Mouse (Mus musculus) thymus, adult 2 months (tissue): ENCODE measurements at regions not wholly inside any gene's neighbourhood (a gene's known extent, or its start where the extent isn't known, plus 50 kb on each side); places are given as distances from the start of the nearest gene placed in this dataset.
"Not testable (repeated sequence)": the region's sequence is repeated elsewhere in the genome, so short reads cannot be mapped to it uniquely, and the experiment has no call there.

Experiments
- DNase-seq: peaks from one replicate; pipeline ENCODE4 v3.0.0; 2021
- H3K27ac ChIP-seq: fragments of 200-500 bp; 2 replicates; pipeline ENCODE4 v1.5.1; 2012; ENCODE audit warnings: low read length, control low read depth; ENCODE audit not compliant: control insufficient read depth, insufficient read depth
- H3K27me3 ChIP-seq: fragments of 200-500 bp; 2 replicates; pipeline ENCODE4 v1.6.1; 2012; ENCODE audit warnings: mild to moderate bottlenecking, low read length, moderate library complexity, mixed read lengths; ENCODE audit not compliant: control insufficient read depth, insufficient read depth
- H3K36me3 ChIP-seq: fragments of 200-500 bp; 2 replicates; pipeline ENCODE4 v1.6.1; 2012; ENCODE audit warnings: mild to moderate bottlenecking, low read length, moderate library complexity; ENCODE audit not compliant: control insufficient read depth, insufficient read depth
- H3K4me1 ChIP-seq: fragments of 200-500 bp; replicated peaks from 2 replicates; pipeline ENCODE4 v1.6.1; 2012; ENCODE audit warnings: low read length; ENCODE audit not compliant: control insufficient read depth, insufficient read depth
- H3K4me3 ChIP-seq: fragments of 200-500 bp; 2 replicates; pipeline ENCODE4 v1.5.1; 2012; ENCODE audit warnings: mild to moderate bottlenecking, low read length, control low read depth, moderate library complexity; ENCODE audit not compliant: control insufficient read depth, insufficient read depth
- CTCF ChIP-seq: fragments of 200-500 bp; IDR thresholded peaks from 2 replicates; pipeline ENCODE4 v1.5.1; 2012; ENCODE audit warnings: mild to moderate bottlenecking, control low read depth, low read length, moderate library complexity, borderline replicate concordance; ENCODE audit not compliant: control insufficient read depth, poor library complexity, insufficient read depth; ENCODE audit errors: extremely low read depth
- POLR2A ChIP-seq: fragments of 200-500 bp; IDR thresholded peaks from 2 replicates; pipeline ENCODE4 v1.6.1; 2012; ENCODE audit warnings: mild to moderate bottlenecking, low read length, control low read depth, moderate library complexity; ENCODE audit not compliant: control insufficient read depth, poor library complexity, insufficient read depth; ENCODE audit errors: extremely low read depth
- WGBS: fragments of 180-500 bp; shearing (Covaris S2); methylation state at CpG from one replicate; pipeline ENCODE4 v1.1.7; 2018; 5-methylcytosine and 5-hydroxymethylcytosine counted together

- H3K27ac ChIP-seq: no peak overlapping the region
- TF ChIP-seq CTCF (no peak), POLR2A (no peak)
- no peaks in the 10 kb centered on the region for H3K36me3 ChIP-seq
- H3K4me1 ChIP-seq: no peaks in the 10 kb centered on the region
- WGBS: 97% methylated on average over 3 of the region's 3 CpGs
- no peak for DNase-seq
- no peak overlapping the region for H3K4me3 ChIP-seq
- no peaks in the 10 kb centered on the region for H3K27me3 ChIP-seq
Measured at GRCm38 (mm10) chr16:29759416-29759815, 180.3 kb downstream of the Opa1 start.

DNA sequence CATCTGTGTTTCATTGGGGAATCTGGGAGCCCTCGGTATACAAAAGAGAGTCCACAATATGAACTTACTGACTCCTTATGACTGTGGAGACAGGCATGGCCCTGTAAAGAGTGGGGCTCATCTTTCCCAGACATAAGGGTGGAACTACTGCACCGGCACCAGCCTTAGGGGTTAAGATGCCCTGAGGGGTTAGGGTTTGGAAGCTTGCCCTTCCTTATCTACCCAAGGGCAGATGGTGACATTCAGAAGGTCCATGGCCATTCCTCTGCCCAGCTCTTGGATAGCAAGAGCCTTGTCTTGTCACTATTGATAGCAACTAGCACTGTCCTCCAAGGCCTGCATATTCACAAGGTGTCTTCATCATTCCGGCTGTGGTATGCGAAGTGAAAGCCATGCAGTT lies 181.5 kb downstream of the Opa1 start:
- no peak for DNase-seq
- Histone ChIP-seq H3K4me3 (no peak overlapping the region), H3K4me1 (no peaks in the 10 kb centered on the region), H3K27me3 (no peaks in the 10 kb centered on the region), H3K36me3 (no peaks in the 10 kb centered on the region), H3K27ac (no peak overlapping the region)
- 98% methylated on average over 4 of the region's 4 CpGs for WGBS
- TF ChIP-seq CTCF (no peak), POLR2A (no peak)

- TF ChIP-seq POLR2A: no peak
- TF ChIP-seq CTCF: no peak
- H3K4me1 ChIP-seq: no peaks in the 10 kb centered on the region
- DNase-seq: no peak
- no peak overlapping the region for H3K4me3 ChIP-seq
- no peak overlapping the region for H3K27ac ChIP-seq
- 69% methylated on average over 6 of the region's 6 CpGs for WGBS
- H3K36me3 ChIP-seq: no peaks in the 10 kb centered on the region
- H3K27me3 ChIP-seq: no peaks in the 10 kb centered on the region
Measured at GRCm38 (mm10) chr16:29761779-29762277, 182.7 kb downstream of the Opa1 start.

DNA sequence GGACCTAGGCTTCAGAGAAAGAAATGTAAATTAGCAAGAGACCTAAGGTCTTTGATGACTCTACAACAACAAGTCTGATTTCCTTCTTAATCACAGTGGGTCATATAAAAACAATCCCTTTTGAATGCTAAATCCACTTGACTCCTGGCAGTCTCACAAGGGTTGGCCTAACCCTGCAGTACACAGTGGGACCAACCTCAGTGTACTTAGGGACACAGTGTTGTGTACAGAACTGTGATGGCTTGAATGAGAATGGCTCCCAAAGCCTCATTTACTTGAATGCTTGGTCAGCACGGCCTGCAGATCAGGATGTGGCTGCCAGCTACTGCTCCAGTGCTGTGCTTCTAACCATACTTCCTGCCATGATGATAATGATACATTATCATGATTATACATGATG lies 185.2 kb downstream of the Opa1 start:
- WGBS: 45% methylated on average over 1 of the region's 1 CpGs
- Histone ChIP-seq H3K4me3 (no peak overlapping the region), H3K27me3 (no peaks in the 10 kb centered on the region), H3K36me3 (no peaks in the 10 kb centered on the region), H3K27ac (no peak overlapping the region), H3K4me1 (no peaks in the 10 kb centered on the region)
- DNase-seq: no peak
- TF ChIP-seq CTCF (no peak), POLR2A (no peak)

DNA sequence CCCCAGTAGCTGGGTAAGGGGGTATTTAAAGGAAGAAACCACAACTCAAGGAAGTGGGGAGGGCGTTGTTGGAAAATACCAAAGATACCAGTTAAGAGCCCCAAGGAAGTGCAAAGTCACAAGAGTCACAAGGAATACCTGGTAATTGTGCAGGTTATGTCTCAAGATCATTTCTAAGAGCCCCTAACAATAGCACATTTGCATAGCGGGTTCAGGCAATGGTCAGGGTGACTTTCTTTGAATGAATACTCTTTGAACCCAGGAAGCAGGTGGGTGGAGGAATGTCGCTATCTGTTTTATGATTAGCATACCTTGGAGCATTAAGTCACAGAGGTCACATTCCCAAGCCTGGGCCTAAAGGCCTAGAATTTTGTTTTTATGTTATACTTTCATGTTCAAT lies 186.7 kb downstream of the Opa1 start:
- not testable (repeated sequence) for H3K4me1 ChIP-seq, H3K27me3 ChIP-seq, DNase-seq, H3K27ac ChIP-seq, H3K4me3 ChIP-seq, H3K36me3 ChIP-seq
- 91% methylated on average over 3 of the region's 3 CpGs for WGBS

DNA sequence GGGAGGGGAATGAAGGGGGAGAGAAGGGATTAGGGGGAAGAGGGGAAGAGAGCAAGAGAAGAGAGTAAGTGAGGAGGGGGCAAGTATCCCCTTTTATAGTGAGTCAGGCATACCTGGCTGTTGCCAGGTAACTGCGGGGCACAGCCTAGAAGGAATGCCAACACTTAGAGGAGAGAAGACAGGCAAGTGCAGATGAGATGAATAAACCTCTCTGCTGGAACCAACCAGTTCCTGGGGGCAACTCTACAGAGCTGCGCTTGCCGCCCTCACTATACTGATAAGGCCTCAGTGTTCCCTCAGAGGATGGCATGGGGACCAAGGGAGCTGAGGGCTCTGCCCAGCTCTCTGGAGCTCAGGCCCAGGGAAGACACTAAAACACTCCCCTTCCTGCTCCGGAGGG lies 192.2 kb downstream of the Opa1 start:
- no peaks in the 10 kb centered on the region for H3K27me3 ChIP-seq
- WGBS: 81% methylated on average over 4 of the region's 4 CpGs
- no peak overlapping the region for H3K27ac ChIP-seq
- H3K4me3 ChIP-seq: no peak overlapping the region
- peaks cover 6% of the 10 kb centered on the region; the same call in 1 of the 2 replicates for H3K4me1 ChIP-seq
- no peaks in the 10 kb centered on the region for H3K36me3 ChIP-seq
- no peak for DNase-seq
- TF ChIP-seq CTCF (no peak), POLR2A (no peak)
